Mouse (Mus musculus) 3T3-L1 (cell line): ENCODE measurements around the gene Caln1.

Experiments used
- DNase-seq: peaks from one replicate; pipeline ENCODE4 v3.0.0-alpha.2; 2015; ENCODE audit warnings: low read depth, low spot score

The Caln1 gene

GRCm38 (mm10) chr5:130810846-130811245 lies 441.6 kb downstream of the Caln1 start:
- no peak for DNase-seq

- no peak for DNase-seq
Measured at GRCm38 (mm10) chr5:130811266-130811665, 442.0 kb downstream of the Caln1 start.

- DNase-seq = no peak
Measured at GRCm38 (mm10) chr5:130811966-130812365, 442.7 kb downstream of the Caln1 start.

GRCm38 (mm10) chr5:130812556-130812955 lies 443.3 kb downstream of the Caln1 start:
- no peak for DNase-seq

GRCm38 (mm10) chr5:130813089-130813488 lies 443.8 kb downstream of the Caln1 start:
- DNase-seq = no peak

GRCm38 (mm10) chr5:130815352-130815751 lies 446.1 kb downstream of the Caln1 start:
- DNase-seq = no peak

- no peak for DNase-seq
Measured at GRCm38 (mm10) chr5:130820021-130820648, 450.9 kb downstream of the Caln1 start.

GRCm38 (mm10) chr5:130820661-130821060 lies 451.4 kb downstream of the Caln1 start:
- no peak for DNase-seq

- DNase-seq = no peak
Measured at GRCm38 (mm10) chr5:130825797-130826196, 456.5 kb downstream of the Caln1 start.

GRCm38 (mm10) chr5:130848562-130848961 lies 479.3 kb downstream of the Caln1 start:
- DNase-seq = no peak

- no peak for DNase-seq
Measured at GRCm38 (mm10) chr5:130849610-130850009, 480.4 kb downstream of the Caln1 start.

- DNase-seq = no peak
Measured at GRCm38 (mm10) chr5:130852182-130852581, 482.9 kb downstream of the Caln1 start.

- DNase-seq = peak; percentile 81
Measured at GRCm38 (mm10) chr5:130853371-130853770, 484.1 kb downstream of the Caln1 start.

- DNase-seq = no peak
Measured at GRCm38 (mm10) chr5:130854430-130854829, 485.2 kb downstream of the Caln1 start.

GRCm38 (mm10) chr5:130858148-130858547 lies 488.9 kb downstream of the Caln1 start:
- DNase-seq = peak; percentile 70

GRCm38 (mm10) chr5:130858706-130859105 lies 489.5 kb downstream of the Caln1 start:
- no peak for DNase-seq

- DNase-seq = no peak
Measured at GRCm38 (mm10) chr5:130859736-130860135, 490.5 kb downstream of the Caln1 start.

GRCm38 (mm10) chr5:130862302-130862701 lies 493.0 kb downstream of the Caln1 start:
- peak; percentile 27 for DNase-seq

GRCm38 (mm10) chr5:130869869-130870268 lies 500.6 kb downstream of the Caln1 start:
- no peak for DNase-seq

GRCm38 (mm10) chr5:130871086-130871485 lies 501.8 kb downstream of the Caln1 start:
- no peak for DNase-seq

GRCm38 (mm10) chr5:130875391-130875790 lies 506.1 kb downstream of the Caln1 start:
- DNase-seq = no peak

- DNase-seq = no peak
Measured at GRCm38 (mm10) chr5:130880331-130880730, 511.1 kb downstream of the Caln1 start.

- no peak for DNase-seq
Measured at GRCm38 (mm10) chr5:130891735-130892134, 522.5 kb downstream of the Caln1 start.

- DNase-seq = no peak
Measured at GRCm38 (mm10) chr5:130895991-130896390, 526.7 kb downstream of the Caln1 start.
